Mouse (Mus musculus): ENCODE data around the gene Mgat4d.

Gene Mgat4d

GRCm38 (mm10) chr8:83429071-83429524 lies 80.8 kb downstream of the Mgat4d start:
- in situ Hi-C loops (cut with MboI; ENCODE audit: low pct_unique_long_range_greater_than_20kb in 1 of 2, low sequenced_read_pairs in 2 of 2, unreplicated experiment in 1 of 2): no loop called here

Measured in mouse embryonic stem cell (cell line).